Mouse (Mus musculus) intestine, embryonic 14.5 days (tissue): Measurements from ENCODE around the gene Ssc5d. TPM values are rescaled to one million over a fixed set of nuclear protein-coding genes. Genes with fewer than 3 reads are reported as not detected.
A peak's percentile ranks its signal among the peaks of the same experiment; 100 is the strongest.

Experiments
- ATAC-seq: fragments of 200-750 bp; cut with Nextera tagmentation; replicated peaks from 2 replicates; pipeline ENCODE4 v1.8.0; 2017; ENCODE audit warnings: low read depth, moderate number of reproducible peaks, moderate TSS enrichment, moderate library complexity; ENCODE audit not compliant: low FRiP score, low TSS enrichment
- DNase-seq: peaks from one replicate; pipeline ENCODE4 v3.0.0-alpha.2; 2018; ENCODE audit warnings: low spot score
- H3K27ac ChIP-seq: fragments of 300-500 bp; sonication (generic); 2 replicates; pipeline ENCODE4 v1.5.1; 2014; ENCODE audit warnings: low read depth, mild to moderate bottlenecking, control low read depth
- H3K27me3 ChIP-seq: fragments of 300-500 bp; sonication (generic); replicated peaks from 2 replicates; pipeline ENCODE4 v1.6.1; 2014; ENCODE audit warnings: low read length, control low read depth; ENCODE audit not compliant: control insufficient read depth, insufficient read depth
- H3K36me3 ChIP-seq: fragments of 300-500 bp; sonication (generic); 2 replicates; pipeline ENCODE4 v1.6.1; 2014; ENCODE audit warnings: low read length, control low read depth; ENCODE audit not compliant: control insufficient read depth, insufficient read depth
- H3K4me1 ChIP-seq: fragments of 300-500 bp; sonication (generic); replicated peaks from 2 replicates; pipeline ENCODE4 v1.6.1; 2014; ENCODE audit warnings: low read length, control low read depth, mixed read lengths; ENCODE audit not compliant: control insufficient read depth, insufficient read depth
- H3K4me2 ChIP-seq: fragments of 300-500 bp; sonication (generic); 2 replicates; pipeline ENCODE4 v1.6.1; 2014; ENCODE audit warnings: low read length
- H3K4me3 ChIP-seq: fragments of 300-500 bp; sonication (generic); 2 replicates; pipeline ENCODE4 v1.5.1; 2014; ENCODE audit warnings: low read depth, low read length, control low read depth, mixed read lengths
- H3K9ac ChIP-seq: fragments of 300-500 bp; sonication (generic); 2 replicates; pipeline ENCODE4 v1.6.1; 2014; ENCODE audit warnings: mild to moderate bottlenecking, low read length
- H3K9me3 ChIP-seq: fragments of 300-500 bp; sonication (generic); 2 replicates; pipeline ENCODE4 v1.6.1; 2016; ENCODE audit warnings: low read length, control low read depth; ENCODE audit not compliant: control insufficient read depth
- WGBS: fragments of 180-500 bp; shearing (Covaris S2); extraction: QIAGEN DNeasy Blood & Tissue Kit; methylation state at CpG from one replicate; pipeline ENCODE4 v1.1.7; 2014; 5-methylcytosine and 5-hydroxymethylcytosine counted together
- polyA plus RNA-seq: library from polyadenylated mRNA; unstranded; fragments of >200 nt; fragmentation: Nextera tagmentation; extraction: Ambion mirVana; gene quantifications from 2 replicates; pipeline ENCODE4 v1.2.1, GENCODE M21; 2014

Ssc5d gene
- polyA plus RNA-seq, 1 experiment from 2014 or later: 3.7 TPM

DNA sequence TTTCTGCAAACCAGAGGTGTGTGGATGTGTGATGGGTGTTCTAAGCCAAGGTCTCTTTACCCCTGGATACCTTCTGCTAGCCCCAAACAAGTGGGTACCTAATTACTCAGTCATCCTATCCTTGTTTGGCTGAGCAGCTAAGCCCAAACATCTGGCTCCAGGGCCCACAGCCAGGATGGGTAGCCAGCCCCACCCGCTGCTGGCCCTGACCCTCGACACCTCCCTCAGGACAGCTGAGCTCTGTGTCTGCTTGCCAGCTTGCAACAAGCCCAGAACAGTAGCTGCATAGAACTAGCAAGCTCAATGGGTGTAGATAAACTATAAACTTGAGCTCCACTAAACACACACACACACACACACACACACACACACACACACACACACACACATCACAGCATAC is 22.3 kb downstream of the Ssc5d start:
- no peak overlapping the region for H3K27ac ChIP-seq
- DNase-seq (no peak), ATAC-seq (no peak)
- H3K4me2 ChIP-seq: no peak overlapping the region
- H3K27me3 ChIP-seq: no peaks in the 10 kb centered on the region
- H3K9ac ChIP-seq: no peak overlapping the region
- 32% methylated on average over 2 of the region's 2 CpGs for WGBS
- no peaks in the 10 kb centered on the region for H3K9me3 ChIP-seq
- H3K4me1 ChIP-seq: 0 out of 2 replicates have a peak, but pooled peaks cover 3% of the 10 kb centered on the region
- no peaks in the 10 kb centered on the region for H3K36me3 ChIP-seq
- H3K4me3 ChIP-seq: no peak overlapping the region

- Histone ChIP-seq H3K4me1 (0 out of 2 replicates have a peak, but pooled peaks cover 2% of the 10 kb centered on the region), H3K9ac (no peak overlapping the region), H3K36me3 (no peaks in the 10 kb centered on the region), H3K4me3 (no peak overlapping the region), H3K27ac (no peak overlapping the region), H3K9me3 (no peaks in the 10 kb centered on the region), H3K4me2 (no peak overlapping the region), H3K27me3 (no peaks in the 10 kb centered on the region)
- no peak for DNase-seq
- 51% methylated on average over 6 of the region's 6 CpGs for WGBS
- ATAC-seq: no peak
Observed at GRCm38 (mm10) chr7:4948386-4948785, 22.8 kb downstream of the Ssc5d start.

DNA sequence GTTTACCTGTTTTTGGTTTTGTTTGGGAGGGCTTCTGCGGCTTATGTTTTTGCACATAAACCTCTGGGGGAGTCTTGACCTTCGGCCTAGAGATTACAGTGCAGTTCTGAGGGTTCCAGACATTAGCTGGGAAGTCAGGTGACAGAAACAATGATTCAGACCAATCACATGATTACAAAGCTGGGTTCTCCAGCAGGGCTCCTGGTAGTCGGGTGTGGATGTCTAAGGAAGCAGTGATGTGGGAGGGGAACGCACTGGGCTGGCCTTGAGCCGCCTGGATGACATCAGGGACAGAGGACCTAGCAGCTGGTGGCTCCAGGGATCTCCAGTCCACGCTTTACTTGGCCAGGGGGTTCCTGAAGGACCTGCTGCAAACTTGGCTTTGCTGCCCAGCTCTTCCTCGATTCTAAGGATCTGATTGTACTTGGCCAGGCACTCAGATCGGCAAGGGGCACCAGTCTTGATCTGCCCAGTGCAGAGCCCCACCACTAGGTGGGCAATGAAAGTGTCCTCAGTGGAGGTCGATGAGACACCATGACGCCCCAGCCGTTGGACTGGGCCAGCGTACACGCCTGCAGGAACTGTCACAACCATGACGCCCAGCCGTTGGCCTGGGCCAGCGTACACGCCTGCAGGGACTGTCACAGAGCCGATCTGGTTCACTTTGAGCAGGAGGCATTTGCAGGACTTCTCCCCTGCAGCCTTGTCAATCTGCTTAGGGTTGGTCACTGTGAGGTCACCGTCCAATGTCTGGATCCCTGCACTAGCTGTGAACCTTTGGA is 25.2 kb downstream of the Ssc5d start:
- Histone ChIP-seq H3K9me3 (no peaks in the 10 kb centered on the region), H3K27ac (no peak overlapping the region)
- WGBS: 81% methylated on average over 19 of the region's 19 CpGs

DNA sequence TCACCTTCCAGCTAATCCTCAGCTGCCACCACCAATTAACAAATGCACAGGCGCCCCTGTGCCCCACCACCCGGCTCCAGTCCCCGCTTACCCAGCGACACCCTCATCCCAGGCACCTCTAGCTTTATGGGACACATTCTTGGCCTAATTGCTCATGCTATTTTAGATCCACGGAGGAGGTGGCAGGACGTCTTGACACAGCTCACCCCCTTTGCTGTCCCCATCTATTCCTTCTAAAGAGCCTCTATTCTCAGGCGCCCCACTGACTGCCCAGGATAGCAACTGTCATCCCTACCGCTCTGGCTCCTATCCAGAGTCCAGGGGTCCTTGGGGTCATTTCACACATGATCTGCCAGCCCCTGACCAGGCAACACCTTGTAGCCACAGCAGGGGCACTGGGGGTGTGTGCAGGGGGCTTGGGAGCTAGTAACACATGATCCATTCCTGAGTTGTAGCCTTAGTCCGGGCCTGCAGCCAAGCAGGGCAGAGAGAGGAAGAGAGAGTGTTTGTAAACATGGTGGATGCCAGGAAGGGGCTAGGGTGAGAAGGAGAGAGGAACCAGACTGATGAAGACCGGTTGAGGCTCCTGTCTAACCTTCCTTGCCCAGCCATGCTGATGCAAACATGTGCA is 28.3 kb downstream of the Ssc5d start:
- Histone ChIP-seq H3K4me1 (peaks cover 3% of the 10 kb centered on the region; the same call in 1 of the 2 replicates), H3K9me3 (no peaks in the 10 kb centered on the region), H3K27ac (no peak overlapping the region), H3K36me3 (no peaks in the 10 kb centered on the region), H3K9ac (no peak overlapping the region), H3K27me3 (no peaks in the 10 kb centered on the region), H3K4me3 (no peak overlapping the region), H3K4me2 (no peak overlapping the region)
- WGBS: 19% methylated on average over 10 of the region's 10 CpGs
- ATAC-seq (no peak), DNase-seq (no peak)

More for the DNA sequence above, 25.2 kb downstream of the Ssc5d start:
- Histone ChIP-seq H3K4me3 (no peak overlapping the region), H3K4me1 (peaks cover 3% of the 10 kb centered on the region; the same call in 1 of the 2 replicates), H3K27me3 (no peaks in the 10 kb centered on the region), H3K9ac (no peak overlapping the region), H3K36me3 (no peaks in the 10 kb centered on the region), H3K4me2 (no peak overlapping the region)
- ATAC-seq: no peak; the same call in none of the 2 replicates
- no peak for DNase-seq

DNA sequence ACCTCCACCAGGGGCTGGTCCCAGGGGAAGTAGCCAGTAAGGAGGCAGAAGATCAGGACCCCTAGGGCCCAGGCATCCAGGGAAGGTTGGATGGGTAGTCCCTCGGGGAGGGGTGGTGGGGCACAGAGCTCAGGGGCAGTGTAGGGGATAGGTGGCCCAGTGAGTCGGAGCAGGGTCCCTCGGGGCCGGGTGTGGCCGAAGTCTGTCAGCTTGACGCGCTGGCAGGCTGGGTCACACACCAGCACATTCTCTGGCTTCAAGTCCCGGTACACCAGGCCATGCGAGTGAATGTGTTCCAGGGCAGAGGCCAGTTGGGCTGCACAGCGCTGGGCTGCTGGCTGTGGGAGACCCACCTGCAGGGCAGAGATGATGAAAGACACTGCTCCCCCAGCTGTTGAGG is 31.8 kb downstream of the Ssc5d start:
- Histone ChIP-seq H3K4me3 (no peak overlapping the region), H3K27me3 (no peaks in the 10 kb centered on the region), H3K4me1 (peaks cover 3% of the 10 kb centered on the region; the same call in 1 of the 2 replicates), H3K9ac (no peak overlapping the region), H3K4me2 (no peak overlapping the region), H3K27ac (no peak overlapping the region), H3K36me3 (no peaks in the 10 kb centered on the region), H3K9me3 (no peaks in the 10 kb centered on the region)
- DNase-seq (no peak), ATAC-seq (no peak)
- 88% methylated on average over 10 of the region's 10 CpGs for WGBS

- Histone ChIP-seq H3K27ac (no peak overlapping the region), H3K4me3 (no peak overlapping the region), H3K9ac (no peak overlapping the region), H3K9me3 (no peaks in the 10 kb centered on the region), H3K4me2 (no peak overlapping the region), H3K36me3 (no peaks in the 10 kb centered on the region), H3K27me3 (0 out of 2 replicates have a peak, but pooled peaks cover 4% of the 10 kb centered on the region), H3K4me1 (no peaks in the 10 kb centered on the region)
- ATAC-seq (no peak), DNase-seq (no peak)
- WGBS: 68% methylated on average over 5 of the region's 5 CpGs
Observed at GRCm38 (mm10) chr7:4963527-4963926, 37.9 kb downstream of the Ssc5d start.

- H3K4me3 ChIP-seq: no peak within 1 kb of the TSS
- no peak within 1 kb of the TSS for H3K9ac ChIP-seq
Observed at GRCm38 (mm10) chr7:4964272-4964671, 38.7 kb downstream of the Ssc5d start, which contains the start of gene Sbk2. Gene Sbk2 (minus strand): TSS chr7:4964406.

GRCm38 (mm10) chr7:4964988-4965387 is 39.4 kb downstream of the Ssc5d start:
- Histone ChIP-seq H3K4me1 (no peaks in the 10 kb centered on the region), H3K4me3 (no peak overlapping the region), H3K36me3 (no peaks in the 10 kb centered on the region), H3K4me2 (no peak overlapping the region), H3K27me3 (0 out of 2 replicates have a peak, but pooled peaks cover 4% of the 10 kb centered on the region), H3K9ac (no peak overlapping the region), H3K27ac (no peak overlapping the region), H3K9me3 (no peaks in the 10 kb centered on the region)
- no peak for ATAC-seq
- 84% methylated on average over 5 of the region's 5 CpGs for WGBS
- no peak for DNase-seq

More at GRCm38 (mm10) chr7:4964272-4964671, 38.7 kb downstream of the Ssc5d start, which contains the start of gene Sbk2:
- Histone ChIP-seq H3K27ac (no peak within 1 kb of the TSS), H3K9me3 (no peaks in the 10 kb centered on the region), H3K36me3 (no peaks in the 10 kb centered on the region), H3K4me2 (peak within 1 kb of the TSS; percentile 29), H3K27me3 (0 out of 2 replicates have a peak, but pooled peaks cover 4% of the 10 kb centered on the region), H3K4me1 (no peaks in the 10 kb centered on the region)
- DNase-seq: peak; percentile 86
- WGBS: 3% methylated on average over 10 of the region's 10 CpGs
- ATAC-seq: peak; percentile 81
